Mouse (Mus musculus) induced T-regulatory cell, adult 2 months (primary cell): ENCODE data around the gene Fktn.

Experiments
- DNase-seq: peaks from one replicate; pipeline ENCODE4 v3.0.0-alpha.2; 2012; ENCODE audit warnings: low read depth

The Fktn gene

DNA sequence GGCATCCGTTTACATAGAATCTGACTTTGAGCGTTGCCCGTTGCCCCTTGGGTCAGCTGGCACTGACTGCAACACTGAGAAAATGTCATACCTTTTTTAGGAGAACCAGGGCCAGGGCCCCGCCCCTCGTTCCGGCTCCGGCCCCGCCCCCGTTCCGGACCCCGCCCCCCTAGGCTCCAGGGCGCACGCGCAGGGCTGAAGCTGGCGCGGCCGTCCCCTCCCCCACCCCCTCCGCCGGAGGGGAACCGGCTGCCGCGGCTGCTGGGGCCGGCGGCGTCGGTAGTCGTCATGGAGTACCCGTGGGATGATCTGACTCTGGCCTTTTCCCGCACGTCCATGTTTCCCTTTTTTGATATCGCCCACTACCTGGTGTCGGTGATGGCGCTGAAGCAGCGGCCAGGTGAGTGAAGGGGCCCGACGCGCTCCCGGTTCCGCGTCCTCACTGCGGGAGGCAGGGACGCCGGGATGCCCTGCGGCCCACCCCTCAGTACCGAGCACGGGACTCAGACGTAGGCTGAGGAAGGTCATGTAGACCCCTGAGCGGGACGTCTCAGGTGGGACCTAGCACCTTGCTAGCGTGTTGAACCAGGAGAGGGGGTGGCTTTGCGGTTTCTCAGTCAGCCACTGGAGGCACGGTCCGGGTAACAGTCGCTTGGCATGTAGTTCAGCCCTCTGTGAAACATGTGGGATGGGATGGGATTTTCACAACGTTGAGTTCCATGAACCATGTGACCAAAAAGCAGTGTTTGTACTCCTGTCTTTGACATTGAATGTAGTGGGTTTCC, 112.2 kb downstream of the Fktn start, which contains the start of gene Tmem38b:
TSS of gene Tmem38b (plus strand) at position 225 of the 785 bp plus-strand sequence.
- DNase-seq = peak; percentile 86

DNA sequence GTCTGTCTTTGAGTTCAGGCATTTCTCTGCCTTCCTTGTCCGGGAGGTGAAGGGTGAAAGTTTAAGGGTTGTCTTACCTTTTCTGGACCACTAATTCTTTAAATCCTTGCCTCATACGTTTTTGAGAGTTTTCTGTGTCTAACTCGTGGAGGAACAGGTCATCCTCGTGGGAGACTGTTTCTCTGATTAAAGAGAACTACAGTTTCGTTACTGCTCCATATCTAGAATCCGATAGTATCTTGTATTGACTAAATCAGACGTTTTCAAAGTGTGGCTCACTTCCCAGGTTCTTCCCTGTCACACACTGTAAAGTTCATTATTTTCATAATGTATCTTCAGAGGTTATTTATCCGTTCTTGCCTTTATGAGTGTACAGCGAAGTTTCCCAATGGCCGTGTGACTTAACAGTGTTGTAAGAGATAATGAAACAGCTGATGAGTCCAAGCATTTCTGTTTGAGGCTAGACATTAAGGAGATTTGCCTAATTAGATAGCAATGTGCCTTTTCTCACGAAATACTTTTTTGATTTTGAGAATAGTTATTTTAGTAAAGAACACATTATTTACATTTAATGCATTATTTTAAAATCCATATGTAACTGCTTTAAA, 112.9 kb downstream of the Fktn start:
- DNase-seq = peak; percentile 39
